Mouse (Mus musculus) ES-E14 (cell line): Measurements from ENCODE around the gene Hras. TPM values are rescaled to one million over a fixed set of nuclear protein-coding genes. Genes with fewer than 3 reads are reported as not detected.

ENCODE experiments used
- DNase-seq: peaks from one replicate; pipeline ENCODE4 v3.0.0-alpha.2; 2013; ENCODE audit warnings: low read depth, low spot score
- H3K27ac ChIP-seq: 2 replicates; pipeline ENCODE4 v1.5.1; 2012; ENCODE audit warnings: low read depth, mild to moderate bottlenecking, low read length, moderate library complexity, mixed read lengths; ENCODE audit not compliant: poor library complexity, insufficient read depth, severe bottlenecking
- H3K36me3 ChIP-seq: 2 replicates; pipeline ENCODE4 v1.6.1; 2012; ENCODE audit warnings: mild to moderate bottlenecking, low read length, moderate library complexity, mixed read lengths; ENCODE audit not compliant: control insufficient read depth, poor library complexity, insufficient read depth, severe bottlenecking
- H3K4me1 ChIP-seq, 2 experiments: fragments of 150-350 bp in 1 of 2; sonication (generic) in 1 of 2; 2 replicates each; pipeline ENCODE4 v1.6.1; 2012; ENCODE audit warnings: low read length in 2 of 2, mild to moderate bottlenecking in 1 of 2, mixed read lengths in 1 of 2; ENCODE audit not compliant: control insufficient read depth in 2 of 2, insufficient read depth in 2 of 2, poor library complexity in 1 of 2
- H3K4me3 ChIP-seq, 2 experiments: fragments of 150-350 bp in 1 of 2; sonication (generic) in 1 of 2; 2 replicates each; pipeline ENCODE4 v1.5.1; 2012; ENCODE audit warnings: low read length in 2 of 2, low read depth in 1 of 2, mild to moderate bottlenecking in 1 of 2, mixed read lengths in 1 of 2; ENCODE audit not compliant: insufficient read depth in 1 of 2, poor library complexity in 1 of 2, severe bottlenecking in 1 of 2
- H3K9ac ChIP-seq: 2 replicates; pipeline ENCODE4 v1.6.1; 2012; ENCODE audit warnings: low read depth, mild to moderate bottlenecking, low read length, mixed read lengths; ENCODE audit not compliant: poor library complexity, insufficient read depth, severe bottlenecking
- H3K9me3 ChIP-seq: fragments of 150-350 bp; sonication (generic); 2 replicates; pipeline ENCODE4 v1.6.1; 2012; ENCODE audit warnings: low read depth, mild to moderate bottlenecking, low read length; ENCODE audit not compliant: control insufficient read depth, insufficient read depth
- CHD2 ChIP-seq: IDR thresholded peaks from 2 replicates; pipeline ENCODE4 v1.6.1; 2014; ENCODE audit warnings: mild to moderate bottlenecking, low read depth, low read length, inconsistent platforms
- HCFC1 ChIP-seq: IDR thresholded peaks from 2 replicates; pipeline ENCODE4 v1.6.1; 2012; ENCODE audit warnings: low read length, inconsistent platforms, borderline replicate concordance; ENCODE audit not compliant: insufficient read depth
- MAFK ChIP-seq: IDR thresholded peaks from 2 replicates; pipeline ENCODE4 v1.6.1; 2014; ENCODE audit warnings: mild to moderate bottlenecking, low read depth, low read length, inconsistent platforms; ENCODE audit not compliant: insufficient read depth
- ZC3H11A ChIP-seq: IDR thresholded peaks from 2 replicates; pipeline ENCODE4 v1.6.1; 2012; ENCODE audit warnings: low read depth, mild to moderate bottlenecking, inconsistent platforms, low read length, borderline replicate concordance
- ZNF384 ChIP-seq: IDR thresholded peaks from 2 replicates; pipeline ENCODE4 v1.6.1; 2012; ENCODE audit warnings: low read depth, low read length, inconsistent platforms
- in situ Hi-C, 2 experiments: fragments of 600-800 bp; cut with MboI; formaldehyde crosslinking; loops; one replicate each; pipeline ENCODE4 v1.15.1; 2025; ENCODE audit warnings: low sequenced_read_pairs in 2 of 2, inconsistent platforms in 1 of 2; ENCODE audit not compliant: unreplicated experiment in 2 of 2
- total RNA-seq: library from RNA; depleted of rRNA; stranded (reverse); fragments of 300-350 nt; gene quantifications from 2 replicates; pipeline ENCODE4 v1.2.3, GENCODE M21; 2012

The Hras gene
- total RNA-seq, 1 experiment = 130 TPM

GRCm38 (mm10) chr7:141216894-141217293 lies 23.1 kb upstream of the Hras start:
- Histone ChIP-seq H3K4me3 (peak overlapping the region in 1 of 2 experiments; percentile 99; a peak in 3 of 4 replicates), H3K4me1 (peaks cover 3 to 40% of the 10 kb centered on the region in 2 experiments; a peak in 3 of 4 replicates), H3K36me3 (peaks cover 18% of the 10 kb centered on the region), H3K27ac (no peak overlapping the region), H3K9ac (no peak overlapping the region), H3K9me3 (no peaks in the 10 kb centered on the region)
- in situ Hi-C loops = no loop called here
- TF ChIP-seq ZNF384 = no peak
- no peak for TF ChIP-seq HCFC1
- DNase-seq = no peak

GRCm38 (mm10) chr7:141215880-141216733 lies 22.3 kb upstream of the Hras start:
- no peak for TF ChIP-seq ZNF384
- TF ChIP-seq MAFK = no peak
- TF ChIP-seq CHD2 = no peak
- no peak for TF ChIP-seq ZC3H11A
- no peak; the same call in 1 of the 2 replicates for TF ChIP-seq HCFC1
- Histone ChIP-seq H3K9me3 (no peaks in the 10 kb centered on the region), H3K4me1 (peaks cover 3 to 38% of the 10 kb centered on the region in 2 experiments; a peak in 3 of 4 replicates), H3K27ac (peak overlapping the region; percentile 79), H3K4me3 (peak overlapping the region; percentile 89 to 99), H3K36me3 (peaks cover 18% of the 10 kb centered on the region), H3K9ac (peak overlapping the region; percentile 85)
- in situ Hi-C loops = no loop called here
- no peak for DNase-seq

- DNase-seq = peak; percentile 99
- Histone ChIP-seq H3K9me3 (no peaks in the 10 kb centered on the region), H3K4me3 (peak within 1 kb of the TSS; percentile 89 to 99), H3K36me3 (peaks cover 18% of the 10 kb centered on the region), H3K4me1 (peaks cover 3 to 36% of the 10 kb centered on the region in 2 experiments; a peak in 3 of 4 replicates), H3K27ac (peak within 1 kb of the TSS; percentile 95), H3K9ac (peak within 1 kb of the TSS; percentile 85)
- in situ Hi-C loops = no loop called here
- TF ChIP-seq MAFK (no peak), ZC3H11A (no peak), HCFC1 (peak; percentile 40; the same call in 1 of the 2 replicates), ZNF384 (no peak), CHD2 (peak; percentile 30; the same call in 1 of the 2 replicates)
Measured at GRCm38 (mm10) chr7:141215101-141215879, 21.5 kb upstream of the Hras start, which contains the start of gene Rassf7. Gene Rassf7, plus strand, starts transcription at chr7:141215860.

GRCm38 (mm10) chr7:141214310-141214709 lies 20.5 kb upstream of the Hras start:
- no peak for TF ChIP-seq ZC3H11A
- no peak for TF ChIP-seq CHD2
- TF ChIP-seq HCFC1 = no peak
- TF ChIP-seq ZNF384 = no peak
- no peak for TF ChIP-seq MAFK
- no peak overlapping the region for H3K9ac ChIP-seq
- peaks cover 3 to 36% of the 10 kb centered on the region in 2 experiments; a peak in 3 of 4 replicates for H3K4me1 ChIP-seq
- in situ Hi-C loops = no loop called here
- no peak for DNase-seq
- H3K4me3 ChIP-seq = no peak overlapping the region
- H3K36me3 ChIP-seq = peaks cover 18% of the 10 kb centered on the region
- H3K27ac ChIP-seq = no peak overlapping the region; the same call in 1 of the 2 replicates
- no peaks in the 10 kb centered on the region for H3K9me3 ChIP-seq
